Mouse (Mus musculus): Measurements from ENCODE around the gene Ssh3.
A peak's percentile ranks its signal among the peaks of the same experiment; 100 is the strongest.

Ssh3 gene

GRCm38 (mm10) chr19:4268566-4269361 lies at the start of gene Ssh3:
Gene Ssh3, minus strand, starts transcription at chr19:4269180.
- DNase-seq (ENCODE audit: low read depth, low spot score) = no peak

GRCm38 (mm10) chr19:4317181-4317580 lies 48.2 kb upstream of the Ssh3 start:
- DNase-seq (ENCODE audit: low read depth, low spot score) = no peak

DNA sequence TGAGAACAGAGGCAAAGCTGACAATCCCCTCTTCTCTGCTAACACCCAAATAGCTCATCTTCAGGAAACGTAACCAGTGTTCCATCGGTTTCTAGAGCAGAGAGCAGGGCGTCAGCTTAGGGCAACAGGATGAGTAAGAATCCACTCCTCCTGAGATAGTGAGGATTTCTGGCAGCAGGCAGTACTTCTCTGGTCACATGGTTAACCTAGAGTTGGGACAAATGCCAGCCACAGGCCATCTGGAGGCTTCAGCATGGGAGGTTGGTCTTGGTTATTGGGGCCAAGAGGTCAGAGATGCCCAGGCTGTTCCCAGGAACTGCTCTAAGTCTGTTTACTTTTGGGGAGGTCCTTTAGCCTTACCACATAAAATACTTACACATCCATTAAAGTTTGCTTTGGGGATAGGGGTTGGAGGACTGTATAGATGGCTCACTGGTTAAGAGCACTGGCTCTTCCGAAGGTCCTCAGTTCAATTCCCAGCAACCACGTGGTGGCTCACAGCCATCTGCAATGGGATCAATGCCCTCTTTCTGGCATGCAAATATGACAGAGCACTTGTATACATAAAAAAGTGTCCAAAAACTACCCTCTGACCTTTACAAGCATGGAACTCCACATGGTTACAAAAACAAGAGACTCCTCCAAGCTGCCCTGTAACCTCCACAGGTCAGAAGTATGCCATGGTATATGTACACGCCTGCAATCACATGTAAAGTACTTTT lies 46.4 kb upstream of the Ssh3 start:
- DNase-seq (ENCODE audit: low read depth, low spot score) = no peak

DNA sequence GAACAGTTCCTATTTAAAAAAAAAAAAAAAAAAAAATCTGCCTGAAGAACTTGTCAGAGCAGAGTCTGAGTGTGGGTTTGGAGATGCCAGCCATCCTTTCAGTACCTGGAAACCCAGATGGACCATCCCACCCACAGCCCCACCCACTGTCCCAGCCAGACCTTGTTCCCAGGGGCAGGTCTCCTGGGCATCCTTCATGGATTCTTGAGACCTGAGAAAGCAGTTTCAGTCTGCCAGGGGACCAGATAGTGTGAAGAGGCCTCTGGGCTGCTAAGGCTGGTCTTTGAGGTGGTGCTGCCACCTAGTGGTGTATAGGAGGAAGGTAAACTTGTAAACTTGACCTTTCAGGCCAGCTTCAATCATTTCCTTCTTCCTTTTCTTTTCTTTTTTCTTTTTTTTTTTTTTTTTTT lies 40.8 kb upstream of the Ssh3 start:
- DNase-seq (ENCODE audit: low read depth, low spot score) = no peak

GRCm38 (mm10) chr19:4309302-4309701 lies 40.3 kb upstream of the Ssh3 start:
- no peak for DNase-seq (ENCODE audit: low read depth, low spot score)

GRCm38 (mm10) chr19:4306190-4306577 lies 37.2 kb upstream of the Ssh3 start, which contains the start of gene Grk2:
Gene Grk2, minus strand, starts transcription at chr19:4306222.
- peak; percentile 53 for DNase-seq (ENCODE audit: low read depth, low spot score)

DNA sequence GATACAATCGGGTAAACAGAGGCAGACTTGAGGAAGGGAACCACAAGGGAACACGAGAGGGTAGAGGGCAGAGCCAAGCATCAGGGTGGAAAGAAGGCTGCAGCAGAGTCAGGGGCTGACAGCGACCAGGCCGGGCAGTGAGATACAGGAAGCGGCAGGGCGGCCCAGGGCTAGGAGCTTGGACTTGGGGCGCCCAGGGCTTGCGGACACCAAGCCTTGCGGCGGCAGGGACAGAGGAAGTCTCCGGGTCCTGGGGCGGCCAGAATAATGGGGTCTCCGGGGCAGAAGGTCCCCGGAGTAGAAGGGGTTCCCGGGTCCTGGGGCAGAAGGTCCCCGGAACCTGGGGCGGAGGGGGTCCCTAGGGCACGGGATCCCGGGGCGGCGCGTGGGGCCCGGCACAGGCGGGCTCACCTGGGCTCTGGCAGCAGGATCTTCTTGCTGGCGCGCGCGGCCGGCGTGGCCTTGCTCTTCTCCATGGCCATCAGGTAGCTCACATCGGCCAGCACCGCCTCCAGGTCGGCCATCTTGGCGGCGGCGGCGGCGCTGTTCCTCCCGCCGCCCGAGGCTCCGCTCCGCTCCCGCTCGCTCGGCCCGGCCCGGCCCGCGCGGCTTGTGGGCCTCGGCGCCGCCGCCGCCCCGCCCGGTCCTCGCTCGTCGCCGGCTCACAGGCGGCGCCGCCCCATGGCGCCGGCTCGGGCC lies 36.7 kb upstream of the Ssh3 start:
- no peak for DNase-seq (ENCODE audit: low read depth, low spot score)

GRCm38 (mm10) chr19:4304871-4305321 lies 35.9 kb upstream of the Ssh3 start:
- DNase-seq (ENCODE audit: low read depth, low spot score) = no peak

- DNase-seq (ENCODE audit: low read depth, low spot score) = no peak
These were observed 35.4 kb upstream of the Ssh3 start for GRCm38 (mm10) chr19:4304251-4304821.

GRCm38 (mm10) chr19:4303640-4303995 lies 34.6 kb upstream of the Ssh3 start:
- DNase-seq (ENCODE audit: low read depth, low spot score) = no peak

DNA sequence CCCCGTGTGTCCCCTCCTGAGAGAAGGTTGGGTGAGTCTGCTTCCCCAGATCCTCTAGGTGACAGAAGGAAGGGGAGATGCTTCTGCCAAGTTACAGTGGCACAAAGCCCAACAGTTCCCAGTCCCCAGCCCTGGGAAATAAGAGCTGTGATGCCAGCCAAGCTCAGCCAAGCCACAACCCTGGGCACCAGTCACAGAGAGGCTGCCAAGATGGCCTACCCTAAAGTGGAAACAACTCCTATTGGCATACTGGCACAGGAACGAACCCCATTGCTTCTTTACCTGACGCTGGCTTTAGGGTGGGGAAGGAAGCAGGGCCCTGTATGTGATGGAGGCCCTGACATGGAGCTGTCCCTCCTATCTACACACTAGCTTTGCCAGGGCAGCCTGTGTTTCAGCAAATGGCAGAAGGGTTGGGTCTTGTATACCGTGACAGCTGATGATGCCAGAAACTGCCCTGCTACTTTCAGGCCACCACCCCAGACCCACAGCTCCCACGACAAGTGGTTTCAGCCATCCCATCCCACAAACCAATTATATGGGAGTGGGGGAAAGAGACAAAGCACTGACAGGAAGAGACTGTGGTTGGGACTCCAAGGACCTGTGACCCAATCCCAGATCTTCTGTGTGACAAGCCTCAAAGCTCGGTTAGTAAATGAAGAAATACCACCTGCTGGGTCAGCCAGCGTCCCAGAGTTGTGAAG lies 34.1 kb upstream of the Ssh3 start:
- DNase-seq (ENCODE audit: low read depth, low spot score) = no peak

- no peak for DNase-seq (ENCODE audit: low read depth, low spot score)
These were observed 33.0 kb upstream of the Ssh3 start for GRCm38 (mm10) chr19:4301735-4302651.

DNA sequence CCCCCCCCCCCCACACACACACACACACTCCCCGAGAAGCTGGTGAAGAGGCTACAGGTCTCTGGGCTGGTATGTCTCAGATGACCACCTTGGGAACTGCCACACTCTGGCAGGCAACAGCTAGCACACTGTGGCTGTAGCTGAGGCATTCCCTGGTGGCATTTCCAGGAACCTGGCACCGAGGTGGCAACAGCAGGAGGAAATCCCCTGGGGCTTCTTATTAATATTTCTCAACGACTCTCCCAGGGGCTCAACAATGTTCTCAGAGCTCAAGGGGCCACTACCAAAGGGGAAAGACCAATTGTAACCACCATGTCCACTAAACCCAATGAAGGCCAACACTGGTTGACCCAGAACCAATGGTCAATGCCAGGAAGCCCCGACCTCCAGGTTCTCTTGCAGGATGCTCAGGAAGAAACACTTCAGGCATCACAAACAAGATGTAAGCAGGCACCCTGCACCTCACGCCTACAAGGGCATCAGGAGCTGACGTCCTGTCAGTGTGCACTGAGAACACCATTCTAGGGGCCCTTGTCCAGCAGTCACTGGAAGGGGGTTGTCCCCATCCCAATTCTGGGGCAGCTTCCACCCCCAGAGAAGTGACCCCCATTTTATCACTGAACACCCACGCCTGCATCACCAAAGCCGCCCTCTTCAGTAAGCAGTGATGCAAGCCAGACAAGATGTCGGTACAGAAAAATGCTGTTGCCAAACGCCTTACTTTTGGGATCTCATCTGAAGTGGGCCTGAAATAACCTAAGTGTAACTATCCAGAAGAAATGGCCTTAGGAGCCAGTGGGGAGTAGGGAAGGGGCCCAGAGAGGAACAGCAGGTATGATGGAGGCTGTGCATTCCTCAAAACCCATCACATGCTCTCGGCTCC lies 32.1 kb upstream of the Ssh3 start:
- no peak for DNase-seq (ENCODE audit: low read depth, low spot score)

DNA sequence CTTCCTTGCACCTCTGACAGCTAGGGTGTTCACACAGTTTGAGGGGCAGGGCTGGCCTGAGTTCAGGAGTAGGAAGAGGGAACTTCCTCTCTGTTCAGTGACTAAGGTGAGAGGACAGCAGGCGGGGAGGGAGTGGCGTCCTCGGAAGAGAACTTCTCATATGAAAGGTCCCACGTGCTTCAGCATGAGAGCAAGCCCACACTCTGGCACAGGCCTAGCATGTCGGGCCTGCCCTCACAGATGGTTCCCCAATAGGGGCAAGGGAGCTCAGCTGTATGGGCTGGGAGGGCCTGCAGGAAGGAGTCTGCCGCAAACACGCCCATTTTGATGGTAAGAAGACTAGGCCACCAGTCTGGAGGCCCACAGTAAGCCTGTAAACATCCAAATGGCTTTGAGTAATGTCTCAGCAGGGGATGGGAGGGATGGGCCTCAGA lies 31.3 kb upstream of the Ssh3 start:
- DNase-seq (ENCODE audit: low read depth, low spot score) = no peak

GRCm38 (mm10) chr19:4299574-4300270 lies 30.7 kb upstream of the Ssh3 start:
- DNase-seq (ENCODE audit: low read depth, low spot score) = no peak

DNA sequence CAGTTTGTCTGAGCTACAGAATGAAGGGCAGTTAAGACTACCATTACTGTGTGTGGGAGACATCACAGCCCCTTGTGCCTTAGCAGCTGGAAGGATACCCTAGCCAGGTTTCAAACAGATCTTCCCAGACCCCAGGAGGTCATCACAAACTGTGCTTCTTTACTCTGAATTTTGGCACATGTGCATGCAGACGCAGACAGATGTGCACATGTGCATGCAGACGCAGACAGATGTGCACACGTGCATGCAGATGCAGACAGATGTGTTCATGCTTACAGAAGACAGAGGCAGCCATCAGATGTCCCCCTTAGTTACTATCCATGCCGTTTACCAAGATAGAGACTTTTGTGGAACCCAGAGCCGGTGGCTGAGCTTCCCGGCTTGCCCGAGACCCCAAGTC lies 30.1 kb upstream of the Ssh3 start:
- no peak for DNase-seq (ENCODE audit: low read depth, low spot score)

DNA sequence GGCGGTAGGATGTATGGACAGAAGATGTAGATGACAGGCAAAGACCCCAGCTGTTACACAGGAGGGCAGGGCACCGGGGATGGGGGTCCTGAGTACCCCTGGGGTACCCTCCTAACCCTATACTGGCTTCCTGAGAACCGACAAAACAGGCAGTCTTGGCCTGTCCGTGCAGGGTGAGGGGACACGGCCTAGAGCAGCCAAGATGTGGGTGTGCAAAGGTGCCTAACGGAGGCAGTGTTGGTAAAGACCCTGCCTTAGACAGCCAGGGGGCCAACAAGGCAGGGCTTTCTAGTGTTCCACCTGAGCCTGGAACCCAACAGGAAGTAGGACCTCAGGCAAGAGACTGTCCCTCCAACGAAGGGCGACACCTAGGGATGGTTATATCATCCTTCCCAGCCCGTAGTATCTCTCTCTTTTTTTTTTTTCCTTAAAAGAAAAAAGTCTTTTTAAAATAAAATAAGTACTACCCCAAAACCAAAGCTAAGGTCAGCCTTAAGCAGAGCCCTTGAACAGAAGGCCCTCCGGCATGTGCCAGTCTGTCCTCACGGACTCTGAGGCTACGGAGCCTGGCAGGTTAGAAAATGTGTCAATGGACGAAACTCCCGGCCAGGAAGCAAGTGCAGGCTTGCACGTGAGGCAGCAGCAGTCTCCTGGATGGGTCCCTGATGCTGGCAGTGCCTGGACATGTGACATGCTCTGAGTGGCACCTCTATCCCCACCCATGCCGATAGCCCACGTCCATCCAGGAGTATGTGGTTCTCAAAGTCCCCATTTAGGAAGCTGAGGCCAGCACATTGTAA lies 29.5 kb upstream of the Ssh3 start:
- DNase-seq (ENCODE audit: low read depth, low spot score) = no peak

DNA sequence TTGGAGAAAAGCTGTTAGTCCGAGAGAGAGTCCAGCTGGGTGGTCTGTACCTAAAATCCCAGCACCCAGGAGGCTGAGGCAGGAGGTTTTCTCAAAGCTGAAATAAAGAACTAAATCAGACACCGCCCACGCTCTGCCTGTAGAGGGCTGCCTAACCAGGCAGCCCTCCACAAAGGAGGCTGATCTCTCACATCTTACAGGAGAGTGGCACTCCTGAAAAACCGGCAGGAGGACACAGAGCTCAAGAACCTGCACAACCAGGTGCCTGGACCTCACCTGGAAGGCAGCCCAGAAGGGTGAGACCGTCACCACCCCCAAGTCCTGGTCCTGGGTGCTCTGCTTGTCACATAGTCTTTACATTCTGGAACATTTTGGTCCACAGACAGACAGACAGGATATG lies 28.9 kb upstream of the Ssh3 start:
- no peak for DNase-seq (ENCODE audit: low read depth, low spot score)

Measured in retina, adult 2 months (tissue).